Mouse (Mus musculus) testis, postnatal 10 days (tissue): Measurements from ENCODE around the gene St6galnac1.

Experiments
- DNase-seq: peaks from one replicate; pipeline ENCODE4 v3.0.0; 2021; ENCODE audit warnings: low spot score

Gene St6galnac1

GRCm38 (mm10) chr11:116726156-116726555 lies 49.2 kb downstream of the St6galnac1 start:
- no peak for DNase-seq

GRCm38 (mm10) chr11:116725031-116725948 lies 50.0 kb downstream of the St6galnac1 start:
- peak; percentile 47 for DNase-seq

GRCm38 (mm10) chr11:116723064-116723463 lies 52.2 kb downstream of the St6galnac1 start:
- no peak for DNase-seq

- no peak for DNase-seq
Observed at GRCm38 (mm10) chr11:116721548-116722271, 53.6 kb downstream of the St6galnac1 start.

- no peak for DNase-seq
Observed at GRCm38 (mm10) chr11:116720319-116720865, 54.9 kb downstream of the St6galnac1 start.
